Mouse (Mus musculus) heart, adult 11 months (tissue): ENCODE results near the gene B3galt5.
"Not testable (repeated sequence)": the region's sequence is repeated elsewhere in the genome, so short reads cannot be mapped to it uniquely, and the experiment has no call there.

Source experiments
- DNase-seq: peaks from one replicate; pipeline ENCODE4 v3.0.0; 2022

B3galt5 gene

GRCm38 (mm10) chr16:96271736-96272135 lies 36.1 kb downstream of the B3galt5 start:
- DNase-seq, result peak; percentile 64

- DNase-seq, result peak; percentile 80
Measured at GRCm38 (mm10) chr16:96272929-96273619, 37.5 kb downstream of the B3galt5 start.

- DNase-seq, result peak; percentile 83
Measured at GRCm38 (mm10) chr16:96276596-96276995, 41.0 kb downstream of the B3galt5 start.

GRCm38 (mm10) chr16:96278491-96279224 lies 43.1 kb downstream of the B3galt5 start:
- DNase-seq, result peak; percentile 49

- DNase-seq, result peak; percentile 89
Measured at GRCm38 (mm10) chr16:96280719-96281605, 45.4 kb downstream of the B3galt5 start.

- DNase-seq, result no peak
Measured at GRCm38 (mm10) chr16:96282566-96282965, 47.0 kb downstream of the B3galt5 start.

GRCm38 (mm10) chr16:96291885-96292284 lies 56.3 kb downstream of the B3galt5 start:
- peak; percentile 66 for DNase-seq

GRCm38 (mm10) chr16:96292530-96293173 lies 57.1 kb downstream of the B3galt5 start:
- peak; percentile 76 for DNase-seq

GRCm38 (mm10) chr16:96298075-96298474 lies 62.5 kb downstream of the B3galt5 start:
- peak; percentile 37 for DNase-seq

- peak; percentile 31 for DNase-seq
Measured at GRCm38 (mm10) chr16:96298574-96298973, 63.0 kb downstream of the B3galt5 start.

- peak; percentile 85 for DNase-seq
Measured at GRCm38 (mm10) chr16:96303356-96303755, 67.8 kb downstream of the B3galt5 start.

GRCm38 (mm10) chr16:96304438-96304837 lies 68.8 kb downstream of the B3galt5 start:
- peak; percentile 37 for DNase-seq

- peak; percentile 28 for DNase-seq
Measured at GRCm38 (mm10) chr16:96306905-96307304, 71.3 kb downstream of the B3galt5 start.

- no peak for DNase-seq
Measured at GRCm38 (mm10) chr16:96317803-96318202, 82.2 kb downstream of the B3galt5 start.

- DNase-seq, result no peak
Measured at GRCm38 (mm10) chr16:96322739-96323138, 87.1 kb downstream of the B3galt5 start.

GRCm38 (mm10) chr16:96323166-96323565 lies 87.6 kb downstream of the B3galt5 start:
- no peak for DNase-seq

- DNase-seq, result no peak
Measured at GRCm38 (mm10) chr16:96326110-96326999, 90.8 kb downstream of the B3galt5 start.

- DNase-seq, result not testable (repeated sequence)
Measured at GRCm38 (mm10) chr16:96327251-96327650, 91.7 kb downstream of the B3galt5 start.

- DNase-seq, result no peak
Measured at GRCm38 (mm10) chr16:96339570-96339969, 104.0 kb downstream of the B3galt5 start.

GRCm38 (mm10) chr16:96341269-96341668 lies 105.7 kb downstream of the B3galt5 start:
- DNase-seq, result no peak

GRCm38 (mm10) chr16:96341945-96342344 lies 106.3 kb downstream of the B3galt5 start:
- no peak for DNase-seq

- DNase-seq, result peak; percentile 94
Measured at GRCm38 (mm10) chr16:96345117-96345516, 109.5 kb downstream of the B3galt5 start.
